Mouse (Mus musculus): ENCODE measurements at regions not wholly inside any gene's neighbourhood (a gene's known extent, or its start where the extent isn't known, plus 50 kb on each side); places are given as distances from the start of the nearest gene placed in this dataset.
A peak's percentile ranks its signal among the peaks of the same experiment; 100 is the strongest.
"Not testable (repeated sequence)": the region's sequence is repeated elsewhere in the genome, so short reads cannot be mapped to it uniquely, and the experiment has no call there.

GRCm38 (mm10) chr13:99128979-99129378 lies 55.6 kb upstream of the Zfp366 start:
- DNase-seq (ENCODE audit: extremely low spot score, low spot score): no peak
- WGBS: 72% methylated on average over 2 of the region's 2 CpGs
- no peaks in the 10 kb centered on the region for H3K36me3 ChIP-seq (replicated peaks)
- no peaks in the 10 kb centered on the region; the same call in 1 of the 2 replicates for H3K9me3 ChIP-seq
- no peaks in the 10 kb centered on the region for H3K27me3 ChIP-seq (ENCODE audit: poor library complexity, severe bottlenecking)
- no peak overlapping the region for H3K4me3 ChIP-seq
- no peak overlapping the region for H3K27ac ChIP-seq
- peaks cover 10% of the 10 kb centered on the region for H3K4me1 ChIP-seq

DNA sequence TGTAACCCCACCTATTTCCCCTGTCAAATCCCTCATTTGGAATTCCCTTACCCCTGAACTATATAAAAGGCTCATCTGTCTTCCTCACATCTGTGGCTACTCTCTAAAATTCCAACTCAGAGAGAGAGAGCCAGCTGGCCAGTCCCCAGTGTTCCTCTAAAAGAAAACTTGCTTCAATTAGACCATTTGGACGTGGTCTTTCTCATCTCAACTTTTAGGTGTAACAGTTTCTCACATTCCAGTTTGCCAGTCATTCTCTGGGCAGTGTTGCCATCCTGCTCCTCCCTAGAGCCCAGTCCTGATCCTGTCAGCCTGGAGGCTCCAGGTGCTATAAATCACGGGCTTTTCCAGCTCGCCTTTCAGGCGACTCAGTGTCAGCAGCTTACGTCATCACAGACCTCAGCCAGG lies 56.3 kb upstream of the Zfp366 start:
- H3K9me3 ChIP-seq: no peaks in the 10 kb centered on the region; the same call in 1 of the 2 replicates
- peaks cover 16% of the 10 kb centered on the region for H3K4me1 ChIP-seq
- no peak overlapping the region for H3K27ac ChIP-seq
- H3K27me3 ChIP-seq (ENCODE audit: poor library complexity, severe bottlenecking): no peaks in the 10 kb centered on the region
- DNase-seq (ENCODE audit: extremely low spot score, low spot score): no peak
- 90% methylated on average over 5 of the region's 5 CpGs for WGBS
- no peaks in the 10 kb centered on the region for H3K36me3 ChIP-seq (replicated peaks)
- no peak overlapping the region for H3K4me3 ChIP-seq

GRCm38 (mm10) chr13:99127716-99128115 lies 56.9 kb upstream of the Zfp366 start:
- WGBS: 86% methylated on average over 5 of the region's 5 CpGs

GRCm38 (mm10) chr13:99126971-99127370 lies 57.7 kb upstream of the Zfp366 start:
- H3K27ac ChIP-seq; H3K27me3 ChIP-seq (ENCODE audit: poor library complexity, severe bottlenecking); H3K9me3 ChIP-seq; H3K36me3 ChIP-seq (replicated peaks); DNase-seq (ENCODE audit: extremely low spot score, low spot score); H3K4me3 ChIP-seq: not testable (repeated sequence)
- 96% methylated on average over 10 of the region's 10 CpGs for WGBS
- H3K4me1 ChIP-seq: peaks cover 16% of the 10 kb centered on the region

More at GRCm38 (mm10) chr13:99127716-99128115, 56.9 kb upstream of the Zfp366 start:
- DNase-seq (ENCODE audit: extremely low spot score, low spot score): no peak
- Histone ChIP-seq H3K27ac (no peak overlapping the region), H3K9me3 (no peaks in the 10 kb centered on the region; the same call in 1 of the 2 replicates), H3K4me3 (no peak overlapping the region), H3K36me3 (replicated peaks) (no peaks in the 10 kb centered on the region), H3K4me1 (peaks cover 16% of the 10 kb centered on the region), H3K27me3 (ENCODE audit: poor library complexity, severe bottlenecking) (no peaks in the 10 kb centered on the region)

DNA sequence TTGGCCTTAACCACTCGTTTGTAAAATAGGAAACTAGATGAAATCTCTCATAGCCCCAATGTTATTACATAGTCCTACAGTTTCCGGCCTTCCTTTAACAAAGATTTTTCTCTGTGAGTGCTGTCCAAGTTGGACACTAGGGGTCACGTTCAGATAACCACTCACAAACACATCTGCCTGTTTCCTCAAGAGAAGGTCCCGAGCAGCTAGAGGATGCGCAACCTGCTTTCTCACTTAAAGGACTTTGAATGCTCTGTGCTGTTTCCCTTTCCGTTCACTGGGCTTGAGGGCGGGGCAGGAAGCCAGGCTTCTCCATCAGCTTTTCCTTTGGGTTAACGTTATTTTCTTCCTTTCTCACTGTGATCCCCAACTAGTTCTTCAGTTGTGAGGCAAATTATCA lies 58.1 kb upstream of the Zfp366 start:
- Histone ChIP-seq H3K9me3 (no peaks in the 10 kb centered on the region; the same call in 1 of the 2 replicates), H3K36me3 (replicated peaks) (no peaks in the 10 kb centered on the region), H3K4me3 (no peak overlapping the region), H3K4me1 (peaks cover 16% of the 10 kb centered on the region), H3K27ac (no peak overlapping the region), H3K27me3 (ENCODE audit: poor library complexity, severe bottlenecking) (no peaks in the 10 kb centered on the region)
- 90% methylated on average over 8 of the region's 8 CpGs for WGBS
- DNase-seq (ENCODE audit: extremely low spot score, low spot score): no peak

GRCm38 (mm10) chr13:99125946-99126345 lies 58.7 kb upstream of the Zfp366 start:
- no peak for DNase-seq (ENCODE audit: extremely low spot score, low spot score)
- Histone ChIP-seq H3K4me1 (peaks cover 16% of the 10 kb centered on the region), H3K9me3 (no peaks in the 10 kb centered on the region; the same call in 1 of the 2 replicates), H3K27ac (no peak overlapping the region), H3K27me3 (ENCODE audit: poor library complexity, severe bottlenecking) (no peaks in the 10 kb centered on the region), H3K36me3 (replicated peaks) (no peaks in the 10 kb centered on the region), H3K4me3 (no peak overlapping the region)
- whole genome bisulfite sequencing: 72% methylated on average over 1 of the region's 1 CpGs

DNA sequence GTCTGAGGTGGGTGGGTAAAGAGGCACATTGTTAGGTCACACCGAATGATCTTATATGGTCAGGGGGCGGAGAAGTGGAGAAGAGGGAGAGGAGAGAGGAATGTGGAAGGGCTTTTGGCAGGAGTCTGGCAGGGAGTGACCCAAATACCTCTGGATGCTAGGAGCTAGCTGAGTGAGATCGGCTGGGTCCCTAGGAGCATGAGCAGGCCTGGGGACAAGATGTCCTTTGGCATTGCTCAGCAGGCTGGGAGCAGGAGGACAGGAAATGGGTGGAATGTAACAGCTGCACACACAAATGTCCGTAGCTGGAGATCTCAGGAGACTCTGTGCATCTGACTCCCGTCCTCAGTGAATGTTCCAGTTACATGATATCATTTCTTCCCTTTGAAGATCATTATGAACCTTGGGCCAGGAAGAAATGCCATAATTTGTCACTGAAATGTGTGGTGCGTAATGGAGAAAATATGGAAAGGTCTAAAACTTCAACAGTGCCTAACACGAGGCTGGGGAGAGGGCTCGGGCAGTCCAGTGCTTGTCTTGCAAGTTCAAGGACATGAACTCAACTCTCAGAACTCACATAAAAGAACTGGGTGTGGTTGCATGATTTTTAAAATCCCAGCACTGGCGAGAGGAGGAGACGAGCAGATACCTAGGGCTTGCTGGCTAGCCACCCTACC lies 59.6 kb upstream of the Zfp366 start:
- H3K4me3 ChIP-seq: no peak overlapping the region
- 81% methylated on average over 10 of the region's 10 CpGs for WGBS
- H3K9me3 ChIP-seq: no peaks in the 10 kb centered on the region
- no peaks in the 10 kb centered on the region for H3K27me3 ChIP-seq (ENCODE audit: poor library complexity, severe bottlenecking)
- peaks cover 17% of the 10 kb centered on the region for H3K4me1 ChIP-seq
- no peaks in the 10 kb centered on the region for H3K36me3 ChIP-seq (replicated peaks)
- peak overlapping the region; percentile 20; the same call in 1 of the 2 replicates for H3K27ac ChIP-seq
- DNase-seq (ENCODE audit: extremely low spot score, low spot score): no peak

GRCm38 (mm10) chr13:99124141-99124540 lies 60.5 kb upstream of the Zfp366 start:
- Histone ChIP-seq H3K27ac (0 out of 2 replicates have a peak overlapping the region, but pooled peaks have one; percentile 3), H3K4me3 (no peak overlapping the region), H3K4me1 (peaks cover 26% of the 10 kb centered on the region), H3K9me3 (no peaks in the 10 kb centered on the region), H3K36me3 (replicated peaks) (no peaks in the 10 kb centered on the region), H3K27me3 (ENCODE audit: poor library complexity, severe bottlenecking) (no peaks in the 10 kb centered on the region)
- DNase-seq (ENCODE audit: extremely low spot score, low spot score): no peak
- 47% methylated on average over 2 of the region's 2 CpGs for WGBS

GRCm38 (mm10) chr13:99123476-99124140 lies 61.0 kb upstream of the Zfp366 start:
- Histone ChIP-seq H3K36me3 (replicated peaks) (no peaks in the 10 kb centered on the region), H3K4me1 (peaks cover 32% of the 10 kb centered on the region), H3K27me3 (ENCODE audit: poor library complexity, severe bottlenecking) (no peaks in the 10 kb centered on the region), H3K9me3 (no peaks in the 10 kb centered on the region), H3K4me3 (no peak overlapping the region), H3K27ac (0 out of 2 replicates have a peak overlapping the region, but pooled peaks have one; percentile 3)
- 77% methylated on average over 12 of the region's 12 CpGs for WGBS
- DNase-seq (ENCODE audit: extremely low spot score, low spot score): no peak

- H3K4me3 ChIP-seq; H3K9me3 ChIP-seq; H3K27ac ChIP-seq; H3K27me3 ChIP-seq (ENCODE audit: poor library complexity, severe bottlenecking); H3K36me3 ChIP-seq (replicated peaks); DNase-seq (ENCODE audit: extremely low spot score, low spot score): not testable (repeated sequence)
- 86% methylated on average over 4 of the region's 4 CpGs for WGBS
- H3K4me1 ChIP-seq: peaks cover 38% of the 10 kb centered on the region
Observed at GRCm38 (mm10) chr13:99122539-99122938, 62.1 kb upstream of the Zfp366 start.

DNA sequence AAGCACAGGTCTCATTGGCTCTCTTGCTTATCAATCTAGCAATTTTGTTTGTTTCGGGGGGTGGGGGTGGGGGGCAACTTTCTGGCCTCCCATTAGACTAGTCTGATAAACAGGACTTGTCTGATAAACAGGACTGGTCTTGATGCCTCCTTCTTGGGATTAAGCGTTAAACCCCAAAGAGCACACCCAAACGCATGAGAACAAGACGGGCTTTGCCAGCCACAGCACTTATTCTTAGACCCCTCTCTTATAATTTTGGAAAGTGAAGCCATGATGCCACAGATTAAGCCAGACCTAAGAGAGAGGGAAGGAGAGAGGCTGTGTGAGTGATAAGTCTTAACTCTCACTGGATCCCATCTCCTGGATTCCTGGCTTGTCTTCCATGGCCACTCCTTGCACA lies 63.5 kb upstream of the Zfp366 start:
- Histone ChIP-seq H3K9me3 (no peaks in the 10 kb centered on the region), H3K27me3 (ENCODE audit: poor library complexity, severe bottlenecking) (no peaks in the 10 kb centered on the region), H3K27ac (no peak overlapping the region), H3K4me3 (no peak overlapping the region), H3K4me1 (peaks cover 38% of the 10 kb centered on the region), H3K36me3 (replicated peaks) (no peaks in the 10 kb centered on the region)
- no peak for DNase-seq (ENCODE audit: extremely low spot score, low spot score)
- 95% methylated on average over 4 of the region's 4 CpGs for WGBS

DNA sequence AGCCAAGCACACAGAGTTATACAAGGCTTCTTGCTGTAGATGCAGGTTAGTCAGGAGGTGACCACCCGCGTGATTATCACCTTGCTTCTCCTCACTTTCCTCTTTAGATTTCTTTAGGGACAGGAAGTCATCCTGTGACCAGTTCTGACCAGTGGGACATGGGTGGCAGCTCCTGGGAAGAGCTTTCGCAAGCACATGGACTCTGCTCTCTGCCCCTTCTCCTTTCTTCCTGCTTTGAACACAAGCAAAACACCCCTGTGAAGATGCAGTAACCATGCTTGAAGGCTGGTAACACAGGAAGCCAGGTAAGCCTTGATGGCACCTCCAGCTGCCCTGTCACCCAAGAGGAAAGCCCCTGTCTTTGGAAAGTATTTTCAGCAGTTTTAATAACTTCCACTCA lies 64.7 kb upstream of the Zfp366 start:
- Histone ChIP-seq H3K4me1 (peaks cover 36% of the 10 kb centered on the region), H3K27me3 (ENCODE audit: poor library complexity, severe bottlenecking) (no peaks in the 10 kb centered on the region), H3K27ac (peak overlapping the region; percentile 20; the same call in 1 of the 2 replicates), H3K36me3 (replicated peaks) (no peaks in the 10 kb centered on the region), H3K4me3 (no peak overlapping the region), H3K9me3 (no peaks in the 10 kb centered on the region)
- DNase-seq (ENCODE audit: extremely low spot score, low spot score): no peak
- WGBS: 96% methylated on average over 3 of the region's 3 CpGs

- 80% methylated on average over 7 of the region's 7 CpGs for WGBS
- peaks cover 27% of the 10 kb centered on the region for H3K4me1 ChIP-seq
- no peak for DNase-seq (ENCODE audit: extremely low spot score, low spot score)
- no peaks in the 10 kb centered on the region for H3K36me3 ChIP-seq (replicated peaks)
- H3K27ac ChIP-seq: no peak overlapping the region
- no peaks in the 10 kb centered on the region for H3K27me3 ChIP-seq (ENCODE audit: poor library complexity, severe bottlenecking)
- H3K4me3 ChIP-seq: no peak overlapping the region
- no peaks in the 10 kb centered on the region for H3K9me3 ChIP-seq
Observed at GRCm38 (mm10) chr13:99118901-99119300, 65.7 kb upstream of the Zfp366 start.

Measured in forebrain, embryonic 10.5 days (tissue).